Mouse (Mus musculus) forebrain, embryonic 12.5 days (tissue): ENCODE measurements around the gene Lemd1. TPM values are rescaled to one million over a fixed set of nuclear protein-coding genes. Genes with fewer than 3 reads are reported as not detected.

ENCODE experiments used
- ATAC-seq: fragments of 200-750 bp; cut with Nextera tagmentation; 2 replicates; pipeline ENCODE4 v1.8.0; 2017; ENCODE audit warnings: moderate TSS enrichment; ENCODE audit not compliant: low FRiP score
- H3K27ac ChIP-seq: fragments of 300-500 bp; sonication (generic); 2 replicates; pipeline ENCODE4 v1.5.1; 2016; ENCODE audit warnings: mild to moderate bottlenecking
- H3K27me3 ChIP-seq: fragments of 300-500 bp; sonication (generic); 2 replicates; pipeline ENCODE4 v1.6.1; 2016; ENCODE audit warnings: mild to moderate bottlenecking
- H3K36me3 ChIP-seq: fragments of 300-500 bp; sonication (generic); replicated peaks from 2 replicates; pipeline ENCODE4 v1.6.1; 2016; ENCODE audit warnings: mild to moderate bottlenecking
- H3K4me1 ChIP-seq: fragments of 300-500 bp; sonication (generic); 2 replicates; pipeline ENCODE4 v1.6.1; 2016
- H3K4me2 ChIP-seq: fragments of 300-500 bp; sonication (generic); 2 replicates; pipeline ENCODE4 v1.6.1; 2016; ENCODE audit warnings: mild to moderate bottlenecking, moderate library complexity
- H3K4me3 ChIP-seq: fragments of 300-500 bp; sonication (generic); replicated peaks from 2 replicates; pipeline ENCODE4 v1.5.1; 2016; ENCODE audit warnings: mild to moderate bottlenecking
- H3K9ac ChIP-seq: fragments of 300-500 bp; sonication (generic); 2 replicates; pipeline ENCODE4 v1.6.1; 2016; ENCODE audit warnings: mild to moderate bottlenecking
- H3K9me3 ChIP-seq: fragments of 300-500 bp; sonication (generic); 2 replicates; pipeline ENCODE4 v1.6.1; 2016
- whole genome bisulfite sequencing: fragments of 180-500 bp; shearing (Covaris S2); methylation state at CpG from one replicate; pipeline ENCODE4 v1.1.7; 2016; 5-methylcytosine and 5-hydroxymethylcytosine counted together
- microRNA counts: library from miRNA; unstranded; fragments of <30 nt; microRNA quantifications from one replicate; lab custom pipeline; 2017
- microRNA-seq: library from miRNA; unstranded; fragments of <30 nt; microRNA quantifications from one replicate; pipeline ENCODE4, GENCODE M21; 2017
- polyA plus RNA-seq: library from polyadenylated mRNA; unstranded; fragments of >200 nt; fragmentation: Nextera tagmentation; extraction: Ambion mirVana; gene quantifications from 2 replicates; pipeline ENCODE4 v1.2.1, GENCODE M21; 2016

Lemd1 gene
- polyA plus RNA-seq, 1 experiment from 2014 or later = 12.3 TPM

- 67% methylated on average over 9 of the region's 9 CpGs for WGBS
- H3K4me1 ChIP-seq = peaks cover 23% of the 10 kb centered on the region; the same call in 1 of the 2 replicates
- no peak for ATAC-seq
- H3K36me3 ChIP-seq = no peaks in the 10 kb centered on the region
- no peak overlapping the region for H3K4me2 ChIP-seq
- peaks cover 41% of the 10 kb centered on the region for H3K27me3 ChIP-seq
- H3K27ac ChIP-seq = no peak overlapping the region
- no peak overlapping the region for H3K9ac ChIP-seq
- H3K4me3 ChIP-seq = no peak overlapping the region
- H3K9me3 ChIP-seq = no peaks in the 10 kb centered on the region
These were observed 113.5 kb downstream of the Lemd1 start for GRCm38 (mm10) chr1:132304618-132305214.

DNA sequence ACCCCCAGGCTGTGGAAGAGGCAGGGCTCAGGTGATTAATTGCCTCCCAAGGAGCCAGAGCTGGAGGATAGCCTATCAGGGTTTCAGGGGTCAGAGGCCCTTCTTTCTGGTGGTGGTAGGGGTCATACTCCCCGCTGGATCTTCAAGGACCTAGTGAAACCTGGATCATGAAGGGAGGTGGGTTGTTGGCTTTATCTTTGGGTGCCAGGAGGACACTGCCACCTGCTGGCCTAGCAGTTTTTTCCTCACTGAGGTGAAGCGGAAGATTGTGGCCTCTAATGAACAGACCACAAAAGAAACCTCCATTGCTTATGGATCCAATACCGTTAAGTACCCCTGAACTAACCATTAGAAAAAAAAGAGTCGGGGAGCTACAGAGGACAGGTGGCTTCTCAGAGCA, 114.9 kb downstream of the Lemd1 start:
- no peak; the same call in 1 of the 2 replicates for ATAC-seq
- Histone ChIP-seq H3K9ac (no peak overlapping the region), H3K36me3 (no peaks in the 10 kb centered on the region), H3K27me3 (peaks cover 28% of the 10 kb centered on the region), H3K4me1 (peaks cover 21% of the 10 kb centered on the region; the same call in 1 of the 2 replicates), H3K9me3 (no peaks in the 10 kb centered on the region), H3K4me3 (no peak overlapping the region), H3K27ac (no peak overlapping the region), H3K4me2 (no peak overlapping the region)
- WGBS = 35% methylated on average over 4 of the region's 4 CpGs

DNA sequence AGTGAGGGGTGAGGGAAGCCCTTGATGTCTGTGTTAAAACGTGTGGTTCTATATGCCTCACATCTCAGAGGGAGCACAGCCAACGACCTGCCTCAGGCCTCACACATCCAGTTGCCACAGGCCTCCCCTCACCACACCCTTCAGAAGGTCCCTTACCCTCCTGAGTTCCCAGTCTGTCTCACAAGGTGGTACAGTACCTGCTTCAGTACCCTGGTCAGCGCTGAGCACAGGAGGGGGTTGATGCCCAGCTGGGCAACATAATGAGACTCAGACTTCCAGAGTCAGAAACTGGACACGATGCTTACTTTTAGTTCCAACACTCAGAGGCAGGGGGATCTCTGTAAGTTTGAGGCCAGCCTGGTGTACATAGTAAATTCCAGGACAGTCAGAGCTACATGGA, 115.6 kb downstream of the Lemd1 start:
- Histone ChIP-seq H3K9ac (no peak overlapping the region), H3K27ac (no peak overlapping the region), H3K4me3 (no peak overlapping the region), H3K9me3 (no peaks in the 10 kb centered on the region), H3K4me1 (peaks cover 19% of the 10 kb centered on the region; the same call in 1 of the 2 replicates), H3K27me3 (peaks cover 26% of the 10 kb centered on the region), H3K36me3 (no peaks in the 10 kb centered on the region), H3K4me2 (no peak overlapping the region)
- no peak for ATAC-seq
- 15% methylated on average over 4 of the region's 4 CpGs for WGBS

DNA sequence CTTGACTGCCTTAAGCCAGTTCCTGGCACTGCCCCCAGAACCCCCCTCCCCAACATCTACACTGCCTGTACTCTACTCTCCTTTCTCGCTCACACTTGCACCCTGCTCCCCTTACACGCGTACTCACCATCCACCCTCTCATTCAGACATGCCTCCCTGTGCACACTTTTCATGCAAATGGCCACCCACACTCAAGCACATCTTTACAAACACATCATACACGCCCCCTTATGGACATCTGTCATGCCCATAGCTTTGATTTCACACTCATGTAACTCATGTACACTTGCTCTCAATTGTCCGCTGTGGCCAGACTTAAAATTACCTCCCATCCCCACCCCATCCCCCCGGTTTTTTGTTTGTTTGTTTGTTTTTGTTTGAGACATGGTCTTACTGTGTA, 116.7 kb downstream of the Lemd1 start:
- H3K27ac ChIP-seq = no peak overlapping the region
- H3K4me1 ChIP-seq = peaks cover 16% of the 10 kb centered on the region; the same call in 1 of the 2 replicates
- H3K9me3 ChIP-seq = no peaks in the 10 kb centered on the region
- H3K27me3 ChIP-seq = peaks cover 18% of the 10 kb centered on the region; the same call in 1 of the 2 replicates
- no peaks in the 10 kb centered on the region for H3K36me3 ChIP-seq
- no peak overlapping the region for H3K4me3 ChIP-seq
- H3K9ac ChIP-seq = no peak overlapping the region
- no peak overlapping the region for H3K4me2 ChIP-seq
- 85% methylated on average over 6 of the region's 6 CpGs for WGBS
- ATAC-seq = no peak

GRCm38 (mm10) chr1:132308674-132309073, 117.4 kb downstream of the Lemd1 start:
- Histone ChIP-seq H3K4me2 (no peak overlapping the region), H3K4me1 (peaks cover 11% of the 10 kb centered on the region; the same call in 1 of the 2 replicates), H3K9me3 (no peaks in the 10 kb centered on the region), H3K4me3 (no peak overlapping the region), H3K27me3 (peaks cover 16% of the 10 kb centered on the region; the same call in 1 of the 2 replicates), H3K9ac (no peak overlapping the region), H3K27ac (no peak overlapping the region), H3K36me3 (no peaks in the 10 kb centered on the region)
- ATAC-seq = no peak
- WGBS = 86% methylated on average over 7 of the region's 7 CpGs

MicroRNAs within 50 kb of the gene (microRNA counts, 519-probe panel; counts per million panel counts)
- 5,939 counts per million, percentile 81 among the panel's probes with 10 or more counts for microRNA mmu-miR-135b (lab: Ali Mortazavi, UCI)

Small RNA genes lying within 50 kb of the gene (microRNA-seq; reads per million reads assigned to microRNA genes)
- 7,609 reads per million, percentile 93 among the genes with 10 or more reads in this experiment for gene Mir135b

Other genes starting within 250 kb of the Lemd1 start
- gene Slc45a3, start 228.5 kb upstream of the Lemd1 start, polyA plus RNA-seq = 4.9 and 6.4 TPM in 2 replicates
- gene Elk4, start 183.8 kb upstream of the Lemd1 start, polyA plus RNA-seq = 16.9 and 19.9 TPM in 2 replicates
- 14.2 and 16.0 TPM in 2 replicates for gene Mfsd4a, start 123.4 kb upstream of the Lemd1 start, polyA plus RNA-seq
- gene Cdk18, start 51.7 kb upstream of the Lemd1 start, polyA plus RNA-seq = 0.56 and 1.0 TPM in 2 replicates
- gene AC124108.1, start within 50 bp of the Lemd1 start, polyA plus RNA-seq = 5.0 and 5.7 TPM in 2 replicates
- gene Gm10188, start 38.3 kb downstream of the Lemd1 start, polyA plus RNA-seq = 0.38 and 0.59 TPM in 2 replicates
- gene Klhdc8a, start 107.2 kb downstream of the Lemd1 start, polyA plus RNA-seq = 1.7 TPM in 2 replicates
- gene Nuak2, start 124.7 kb downstream of the Lemd1 start, polyA plus RNA-seq = 49.9 and 54.0 TPM in 2 replicates
- gene Tmcc2, start 199.8 kb downstream of the Lemd1 start, polyA plus RNA-seq = 24.0 and 26.9 TPM in 2 replicates
- gene Dstyk, start 226.1 kb downstream of the Lemd1 start, polyA plus RNA-seq = 14.7 and 16.1 TPM in 2 replicates